Mouse (Mus musculus) cerebellum, postnatal 25 days (tissue): ENCODE results near the gene Pms1.
"Not testable (repeated sequence)": the region's sequence is repeated elsewhere in the genome, so short reads cannot be mapped to it uniquely, and the experiment has no call there.

Experiments used
- DNase-seq, 2 experiments: peaks; one replicate each; pipeline ENCODE4 v3.0.0; 2021; ENCODE audit warnings: mixed read lengths in 2 of 2

Gene Pms1

DNA sequence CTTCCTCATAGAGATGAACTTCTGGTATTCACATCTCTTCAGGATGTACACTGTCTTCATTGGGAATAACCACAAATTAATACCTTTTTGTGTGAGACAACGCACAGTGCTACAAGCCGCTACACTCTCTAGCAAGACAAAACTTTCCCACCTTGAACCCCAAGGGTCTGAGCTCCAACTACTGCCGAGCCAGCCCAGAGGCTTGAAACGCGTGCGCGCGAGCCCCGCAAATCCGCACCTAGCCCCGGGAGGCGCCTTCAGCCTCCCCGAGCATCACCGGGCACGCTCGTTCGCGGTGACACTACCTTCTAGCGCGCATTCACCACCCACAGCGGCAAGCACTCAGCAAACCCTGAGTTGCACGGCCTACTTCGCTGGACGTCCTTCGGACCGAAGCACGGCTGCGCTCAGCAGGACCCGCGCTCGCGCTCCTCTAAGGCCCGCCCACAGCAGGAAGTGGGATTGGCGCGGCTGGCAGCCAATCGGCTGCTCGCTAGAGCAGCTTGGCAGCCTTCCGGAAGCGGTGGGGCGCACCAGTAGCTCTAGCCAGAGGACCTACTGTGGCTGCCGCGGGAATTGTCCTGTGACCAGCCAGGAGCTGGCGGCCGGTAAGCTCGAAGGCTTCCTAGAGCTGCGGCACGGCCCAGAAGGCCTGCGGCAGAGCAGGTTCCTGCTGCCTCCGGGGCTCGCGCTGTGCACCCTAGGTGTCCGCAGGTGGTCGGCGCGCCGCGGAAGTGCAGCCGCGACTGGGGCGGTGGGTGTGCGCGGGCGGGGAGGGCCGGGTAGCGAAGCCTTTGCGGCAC lies at the start of gene Pms1, which contains the start of the genes Ormdl1 and Gm28778:
TSS of gene Pms1 (minus strand) at position 438 of the 803 bp plus-strand sequence.
TSS of gene Ormdl1 (plus strand) at position 515 of the 803 bp plus-strand sequence.
TSS of gene Gm28778 (plus strand) at position 531 of the 803 bp plus-strand sequence.
- DNase-seq, result peak; percentile 98 to 99

DNA sequence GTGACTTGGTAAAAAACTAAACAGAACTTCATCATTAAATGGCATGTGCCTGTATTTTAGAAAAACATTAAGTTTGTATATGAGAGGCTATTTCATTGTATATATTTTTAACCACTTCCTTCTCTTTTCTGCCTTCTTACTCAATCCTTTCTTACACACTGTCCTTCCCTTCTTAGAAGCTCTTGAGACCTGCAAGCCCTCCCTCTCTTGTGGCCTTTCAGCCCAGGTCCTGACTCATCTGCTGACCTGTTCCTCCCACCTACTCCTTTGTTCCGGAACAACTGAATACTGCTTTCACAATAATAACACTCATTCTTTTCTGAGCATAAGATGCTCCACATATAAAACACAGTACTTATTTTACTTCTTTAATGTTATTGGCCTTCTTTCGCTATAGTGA lies 44.3 kb upstream of the Pms1 start:
- no peak for DNase-seq

DNA sequence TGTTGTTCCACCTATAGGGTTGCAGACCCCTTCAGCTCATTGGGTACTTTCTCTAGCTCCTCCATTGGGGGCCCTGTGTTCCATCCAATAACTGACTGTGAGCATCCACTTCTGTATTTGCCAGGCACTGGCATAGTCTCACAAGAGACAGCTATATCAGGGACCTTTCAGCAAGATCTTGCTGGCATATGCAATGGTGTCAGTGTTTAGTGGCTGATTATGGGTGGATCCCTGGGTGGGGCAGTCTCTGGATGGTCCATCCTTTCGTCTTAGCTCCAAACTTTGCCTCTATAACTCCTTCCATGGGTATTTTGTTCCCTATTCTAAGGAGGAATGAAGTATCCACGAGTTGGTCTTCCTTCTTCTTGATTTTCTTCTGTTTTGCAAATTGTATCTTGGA lies 40.6 kb upstream of the Pms1 start:
- DNase-seq, result not testable (repeated sequence)

DNA sequence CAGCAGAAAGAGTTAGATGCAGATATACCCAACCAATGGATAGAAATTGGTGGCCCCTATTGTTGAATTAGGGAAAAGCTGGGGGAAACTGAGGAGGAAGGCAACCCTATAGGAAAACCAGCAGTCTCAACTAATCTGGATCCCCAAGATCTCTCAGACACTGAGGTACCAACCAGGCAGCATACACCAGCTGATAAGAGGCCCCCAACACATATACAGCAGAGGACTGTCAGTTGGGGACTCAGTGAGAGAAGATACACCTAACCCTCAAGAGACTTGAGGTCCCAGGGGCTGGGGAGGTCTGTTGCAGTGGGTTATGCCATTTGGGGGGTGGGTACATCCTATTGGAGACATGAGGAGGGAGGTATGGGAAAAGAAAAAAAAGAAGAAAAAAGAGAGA lies 38.6 kb upstream of the Pms1 start:
- DNase-seq, result no peak

DNA sequence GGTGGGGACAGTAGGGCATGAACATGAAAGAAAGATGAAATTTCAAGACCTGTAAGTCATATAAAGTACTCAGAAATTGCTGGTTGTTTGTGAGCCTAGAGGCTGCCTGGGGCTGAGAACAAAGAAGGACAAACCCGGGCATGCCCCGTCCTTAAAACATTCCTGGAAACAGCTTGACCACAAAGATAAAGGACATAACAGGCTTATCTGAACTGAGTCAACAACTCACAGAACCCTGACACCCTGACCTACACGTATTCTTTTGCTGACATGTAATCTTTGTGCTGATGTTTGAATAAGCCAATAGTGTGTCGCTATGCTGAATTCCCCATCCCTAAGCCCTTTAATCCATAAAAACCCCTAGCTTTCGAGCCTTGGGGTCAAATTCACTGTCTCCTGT lies 36.7 kb upstream of the Pms1 start:
- not testable (repeated sequence) for DNase-seq

DNA sequence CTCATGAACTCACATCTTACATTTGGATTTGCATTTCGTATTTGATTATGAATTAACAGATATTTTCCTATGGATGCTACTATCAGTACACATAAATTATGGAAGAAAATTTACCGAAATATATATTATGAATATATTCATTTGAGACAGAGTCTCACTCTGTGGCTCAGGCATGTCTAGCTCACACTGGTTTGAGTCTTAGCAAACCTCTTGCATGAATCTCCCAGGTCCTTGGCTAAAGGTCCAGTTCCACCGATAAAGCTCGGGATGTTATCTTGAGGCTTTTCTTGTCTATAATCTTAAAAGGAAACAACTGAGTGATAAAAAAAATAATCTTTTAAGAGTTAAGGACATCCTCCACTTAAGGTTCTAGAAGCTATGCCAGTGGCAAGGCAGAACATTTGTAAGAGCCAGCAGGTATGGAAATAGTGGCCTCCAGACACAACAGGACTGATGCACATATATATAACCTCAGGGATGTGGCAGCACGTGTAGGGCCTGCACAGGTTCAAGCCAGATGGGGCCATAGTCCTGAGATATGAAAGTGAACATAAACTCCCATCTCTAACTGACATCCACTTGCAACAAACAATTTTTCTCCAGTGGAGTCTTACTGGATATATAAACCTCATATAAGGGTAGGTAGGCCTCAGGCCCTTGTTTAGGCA lies 28.1 kb upstream of the Pms1 start:
- DNase-seq, result no peak

DNA sequence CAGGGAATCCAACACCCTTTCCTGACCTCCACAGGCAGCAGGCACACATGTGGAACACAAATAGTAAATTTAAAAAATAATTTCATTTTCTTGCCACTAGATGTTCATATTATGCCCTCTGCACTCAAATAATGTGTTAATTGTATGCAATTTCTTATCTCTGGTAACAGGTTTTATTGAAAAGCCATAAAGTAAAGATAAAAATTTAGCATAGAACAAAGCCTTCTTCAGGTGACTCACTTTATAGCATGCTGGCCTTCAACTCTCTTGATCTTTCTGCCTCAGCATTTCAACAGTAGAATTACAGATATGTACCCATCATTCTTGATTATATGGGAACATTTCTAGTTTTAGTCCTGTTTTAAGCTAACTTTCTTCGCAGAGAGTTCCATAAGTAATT lies 27.5 kb upstream of the Pms1 start:
- DNase-seq, result no peak

DNA sequence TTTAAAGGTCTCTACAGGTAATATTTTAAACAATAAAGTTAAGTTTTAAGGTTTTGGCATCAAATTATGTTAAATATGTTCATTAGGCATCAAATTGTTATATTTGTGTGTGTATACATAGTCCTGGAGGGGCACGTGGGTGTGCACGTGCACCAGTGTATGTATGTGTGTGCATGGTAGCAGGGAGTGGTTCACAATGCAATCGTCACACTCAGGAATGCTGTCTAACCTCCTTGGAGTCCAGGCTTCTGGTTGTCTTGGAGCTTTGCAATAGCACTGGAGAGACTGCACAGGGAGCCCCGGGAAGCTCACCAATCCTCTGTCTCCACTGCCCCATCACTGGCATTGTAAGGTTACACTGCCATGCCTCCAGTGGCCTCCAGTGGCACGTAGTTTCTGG lies 26.4 kb upstream of the Pms1 start:
- DNase-seq, result no peak

DNA sequence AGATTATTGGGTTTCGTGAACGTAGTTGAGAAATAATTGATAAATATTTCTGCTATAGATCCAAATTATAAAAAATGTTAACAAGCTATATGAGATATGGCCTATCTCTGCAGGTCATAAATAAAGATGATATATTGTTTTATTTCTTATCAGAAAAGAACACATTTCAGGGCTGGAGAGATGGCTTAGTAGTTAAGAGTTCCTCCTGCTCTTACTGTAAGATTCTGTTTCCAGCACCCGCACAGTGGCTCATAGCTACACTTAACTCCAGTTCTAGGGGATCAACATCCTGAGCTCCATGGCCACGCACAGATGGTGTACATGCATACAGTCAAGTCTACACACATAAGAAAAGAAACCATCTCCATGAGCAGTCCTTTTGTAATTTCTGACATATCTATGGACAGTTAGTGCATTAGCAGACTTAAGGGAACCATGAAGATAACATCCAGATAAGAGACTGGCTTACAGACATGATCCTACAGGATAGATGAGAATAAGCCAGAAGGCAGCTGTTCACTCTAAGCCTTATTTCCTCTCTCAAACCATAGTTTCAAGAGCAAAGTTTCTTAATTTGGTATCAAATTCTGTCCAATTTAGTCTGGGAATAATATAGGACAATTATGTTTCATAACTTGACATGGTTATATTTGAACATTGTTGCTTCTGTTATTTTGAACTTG lies 25.0 kb upstream of the Pms1 start:
- no peak for DNase-seq

DNA sequence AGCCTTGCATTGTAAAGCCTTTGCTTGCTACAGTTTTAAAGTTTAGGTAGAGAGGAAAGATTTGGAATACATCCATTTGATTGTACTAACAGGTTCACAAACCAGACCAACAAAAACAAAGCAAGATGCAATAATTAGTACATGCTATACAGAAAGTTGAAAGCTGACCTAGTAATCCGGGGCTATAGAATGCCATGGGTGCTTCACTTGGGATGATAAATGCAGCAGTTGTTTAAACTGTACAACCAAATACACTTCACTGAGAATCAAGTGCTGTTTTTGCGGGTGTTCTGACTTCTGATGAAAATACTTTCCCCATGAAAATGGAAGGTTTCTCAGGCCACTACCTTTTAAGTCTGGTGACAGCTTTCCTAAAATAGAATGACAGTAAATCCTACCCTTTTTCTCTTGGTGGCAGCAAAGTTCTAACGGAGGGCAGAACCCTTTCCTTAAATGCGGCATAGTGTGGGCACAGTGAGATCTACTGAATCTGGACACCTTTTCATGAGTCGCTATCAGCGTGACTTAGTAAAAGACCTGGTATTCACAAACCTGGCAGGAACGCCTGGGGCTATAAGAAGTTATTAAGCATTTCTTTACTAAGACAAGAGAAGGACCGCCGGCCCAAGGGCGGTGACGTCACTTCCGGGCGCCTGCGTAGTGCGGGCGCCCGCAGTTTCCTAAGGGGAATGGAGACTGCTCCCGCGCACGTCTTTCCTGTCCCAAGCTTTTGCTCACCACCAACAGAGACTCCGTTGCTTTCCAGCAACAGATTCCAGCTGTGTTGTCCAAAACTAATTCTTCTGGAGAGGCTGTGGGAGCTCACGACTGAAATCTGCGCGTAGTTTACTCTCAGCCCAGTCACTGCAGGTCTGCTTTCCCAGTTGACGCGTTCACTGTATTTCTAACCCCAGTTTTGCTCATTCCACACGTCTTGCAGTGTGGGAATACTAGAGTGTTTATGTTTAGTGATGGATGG lies 16.5 kb upstream of the Pms1 start, which contains the start of gene Osgepl1:
TSS of gene Osgepl1 (plus strand) at position 636 of the 979 bp plus-strand sequence.
- DNase-seq, result peak; percentile 91 to 94

DNA sequence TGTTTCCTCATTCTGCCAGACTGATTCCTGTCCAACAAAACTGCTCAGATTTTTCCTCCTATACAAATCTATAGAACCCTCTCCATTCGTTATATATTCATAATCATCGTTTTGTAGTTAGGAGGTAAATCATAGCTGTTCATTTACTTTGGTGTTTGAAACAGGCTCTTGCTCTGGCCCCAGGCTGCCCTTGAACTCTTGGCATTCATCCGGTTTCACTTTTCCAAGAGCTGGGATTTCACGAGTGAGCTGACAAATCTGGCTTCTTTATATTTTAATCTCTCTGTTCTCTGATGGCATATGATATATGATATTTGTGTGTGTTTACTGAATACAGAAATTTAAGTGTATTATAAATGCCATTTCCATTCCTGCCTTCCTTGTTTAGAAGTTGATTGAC lies 3.7 kb upstream of the Pms1 start:
- DNase-seq, result no peak

DNA sequence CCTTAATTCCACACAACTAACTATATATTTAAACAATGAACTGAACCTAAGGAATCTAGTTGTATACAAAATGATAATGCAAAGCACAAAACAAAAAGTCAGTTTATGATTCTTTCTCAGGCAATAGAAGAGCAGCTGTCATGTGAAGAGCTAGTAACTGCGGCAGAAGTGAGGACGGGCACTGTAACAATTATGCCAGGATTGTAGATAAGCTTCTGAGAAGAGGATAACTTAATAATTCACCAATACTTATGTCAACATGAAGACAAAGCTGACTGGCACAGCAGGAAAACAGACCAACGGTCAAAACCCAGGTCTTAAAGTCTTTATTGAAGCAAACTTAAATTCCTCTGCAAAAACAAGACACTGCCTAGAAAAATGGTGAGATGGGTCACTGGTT lies 5.6 kb downstream of the Pms1 start:
- no peak for DNase-seq

DNA sequence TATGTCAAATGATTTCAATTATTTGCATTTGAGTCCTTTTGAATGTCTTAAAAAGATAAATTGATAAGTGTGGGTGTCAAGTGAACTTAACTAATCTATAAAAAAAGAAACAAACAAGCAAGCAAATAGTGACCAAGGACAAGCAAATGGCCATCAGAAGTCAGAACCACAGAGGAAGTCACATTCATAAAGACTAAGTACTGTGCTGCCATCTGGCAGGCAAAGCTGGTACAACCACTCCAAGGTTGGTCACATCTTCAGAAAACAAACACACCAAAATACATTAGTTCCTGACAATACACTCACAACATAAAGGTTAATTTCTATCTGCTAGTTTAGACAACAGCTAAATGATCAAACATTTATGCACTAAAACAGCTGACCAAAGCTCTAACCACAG lies 24.2 kb downstream of the Pms1 start:
- peak; percentile 63 to 81 for DNase-seq

DNA sequence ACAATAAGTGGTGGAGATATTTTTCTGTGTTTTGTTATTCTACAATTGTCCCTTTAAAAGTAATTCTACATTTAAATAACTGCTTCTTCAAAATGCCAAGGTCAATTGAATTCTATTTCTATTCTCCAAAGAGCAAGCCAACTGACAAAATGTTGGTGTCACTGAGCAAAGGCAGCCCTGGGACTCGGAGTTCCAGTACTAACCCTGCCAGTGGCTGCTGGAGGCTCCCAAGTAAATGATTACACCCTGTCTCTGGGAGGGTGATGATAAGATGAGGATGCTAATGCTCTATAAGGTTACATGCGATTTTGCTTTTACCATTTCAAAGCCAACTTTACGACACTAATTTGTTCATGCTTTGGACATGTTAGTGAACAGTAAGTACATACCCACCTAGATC lies 26.9 kb downstream of the Pms1 start:
- DNase-seq, result no peak

DNA sequence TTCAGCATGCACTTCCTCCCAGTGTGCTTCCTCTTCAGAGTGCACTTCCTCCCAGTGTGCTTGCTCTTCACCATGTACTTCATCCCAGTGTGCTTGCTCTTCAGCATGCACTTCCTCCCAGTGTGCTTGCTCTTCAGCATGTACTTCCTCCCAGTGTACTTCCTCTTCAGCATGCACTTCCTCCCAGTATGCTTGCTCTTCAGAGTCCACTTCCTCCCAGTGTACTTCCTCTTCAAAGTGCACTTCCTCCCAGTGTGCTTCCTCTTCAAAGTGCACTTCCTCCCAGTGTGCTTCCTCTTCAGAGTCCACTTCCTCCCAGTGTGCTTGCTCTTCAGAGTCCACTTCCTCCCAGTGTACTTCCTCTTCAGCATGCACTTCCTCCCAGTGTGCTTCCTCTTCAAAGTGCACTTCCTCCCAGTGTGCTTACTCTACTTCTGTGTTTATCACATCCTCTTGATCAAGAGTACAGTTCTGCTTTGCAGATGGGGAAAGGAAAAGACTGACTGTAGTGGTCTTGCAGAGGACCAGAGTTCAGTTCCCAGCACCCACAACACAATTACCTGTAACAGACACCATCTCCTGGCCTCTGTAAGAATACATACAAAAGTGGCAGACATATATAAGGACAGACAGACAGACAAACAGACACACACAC lies 31.7 kb downstream of the Pms1 start:
- DNase-seq, result not testable (repeated sequence)

DNA sequence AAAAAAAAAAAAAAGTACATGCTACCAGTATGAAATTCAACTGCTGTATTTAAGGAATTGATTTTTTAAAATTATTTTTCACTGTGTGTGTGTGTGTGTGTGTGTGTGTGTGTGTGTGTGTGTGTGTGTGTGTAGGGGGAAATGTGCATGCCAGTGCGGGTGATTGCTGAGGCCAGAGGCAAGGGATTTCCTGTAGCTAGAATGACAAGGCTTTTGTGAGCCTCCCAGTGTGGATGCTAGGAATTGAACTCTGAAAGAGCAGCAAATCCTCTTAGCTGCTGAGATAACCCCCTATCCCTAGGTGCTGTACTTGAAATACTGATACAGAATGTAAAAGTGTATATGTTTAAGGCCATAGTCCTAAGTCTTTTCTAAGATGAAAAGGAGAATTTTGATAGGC lies 70.8 kb downstream of the Pms1 start:
- peak; percentile 42 to 48 for DNase-seq

DNA sequence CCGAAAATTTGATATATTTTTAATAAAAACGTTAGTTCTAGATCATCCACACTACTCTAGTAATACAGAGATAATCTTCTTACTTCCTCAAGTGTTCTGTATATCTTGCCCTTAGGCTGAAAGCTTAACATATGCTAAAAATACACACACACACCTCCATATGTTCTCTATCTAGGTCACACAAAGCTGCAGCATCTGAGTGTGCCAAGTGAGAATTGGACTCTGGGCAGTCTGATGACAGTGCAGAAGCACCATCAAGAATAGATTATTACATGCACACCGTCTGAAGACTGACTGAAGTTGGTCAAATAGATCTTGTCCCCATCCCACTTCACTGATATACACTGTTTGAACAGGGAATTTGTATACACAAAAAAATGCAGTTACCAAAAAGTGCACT lies 71.2 kb downstream of the Pms1 start:
- DNase-seq, result peak; percentile 54 to 74

DNA sequence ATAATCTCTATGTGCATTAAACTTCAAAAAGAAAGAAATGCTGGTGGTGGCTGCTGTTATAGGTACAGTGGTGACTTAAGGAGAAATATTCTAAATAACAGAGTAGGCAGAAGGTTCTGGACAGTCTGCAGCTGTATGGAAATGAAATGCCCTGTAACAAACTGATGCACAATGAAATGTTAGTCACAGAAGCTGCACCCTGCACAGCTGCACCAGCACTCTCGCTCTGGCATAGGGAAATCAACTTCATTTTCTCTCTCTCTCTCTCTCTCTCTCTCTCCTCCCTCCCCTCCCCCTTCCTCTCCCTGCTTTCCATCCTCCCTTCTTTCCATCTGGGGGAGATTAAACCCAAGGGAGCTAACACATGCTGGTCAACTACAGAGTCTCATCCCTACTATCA lies 72.0 kb downstream of the Pms1 start:
- DNase-seq, result no peak

DNA sequence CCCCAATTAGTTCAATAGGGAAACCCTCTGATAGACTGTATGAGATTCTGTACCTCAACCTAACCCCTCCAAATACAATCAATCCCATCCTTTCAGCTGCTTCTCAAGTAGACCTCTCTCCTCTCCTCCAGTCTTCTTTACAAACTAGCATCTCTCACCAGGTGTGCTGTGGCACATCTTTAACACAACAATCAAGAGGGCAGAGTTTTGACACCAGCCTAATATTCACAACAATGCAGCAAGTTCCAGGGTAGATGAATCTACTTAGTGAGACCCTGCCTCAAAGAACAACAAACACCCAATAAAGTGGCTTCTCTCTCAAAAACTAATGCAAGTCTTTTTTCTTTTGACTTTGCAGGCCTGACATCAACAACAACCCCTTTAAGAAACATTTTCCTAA lies 86.7 kb downstream of the Pms1 start:
- DNase-seq, result no peak

DNA sequence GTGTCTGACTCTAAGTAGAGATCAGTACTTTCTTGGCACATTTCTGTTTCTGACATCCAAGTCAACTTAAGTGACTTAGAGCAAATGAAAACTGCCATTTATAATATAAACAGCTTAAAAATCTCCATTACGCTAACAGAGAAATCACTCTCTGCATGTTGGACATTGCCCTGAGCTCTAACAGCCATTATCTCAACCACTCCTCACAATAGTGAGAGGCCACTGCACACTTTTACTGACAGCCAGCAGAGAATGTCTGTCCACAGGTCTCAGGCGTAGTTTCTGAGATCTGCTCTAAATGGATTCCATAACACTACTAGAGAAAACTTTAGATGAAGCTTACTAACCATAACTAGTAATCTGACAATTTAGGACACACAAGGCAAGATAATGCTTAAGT lies 92.9 kb downstream of the Pms1 start:
- DNase-seq, result no peak

DNA sequence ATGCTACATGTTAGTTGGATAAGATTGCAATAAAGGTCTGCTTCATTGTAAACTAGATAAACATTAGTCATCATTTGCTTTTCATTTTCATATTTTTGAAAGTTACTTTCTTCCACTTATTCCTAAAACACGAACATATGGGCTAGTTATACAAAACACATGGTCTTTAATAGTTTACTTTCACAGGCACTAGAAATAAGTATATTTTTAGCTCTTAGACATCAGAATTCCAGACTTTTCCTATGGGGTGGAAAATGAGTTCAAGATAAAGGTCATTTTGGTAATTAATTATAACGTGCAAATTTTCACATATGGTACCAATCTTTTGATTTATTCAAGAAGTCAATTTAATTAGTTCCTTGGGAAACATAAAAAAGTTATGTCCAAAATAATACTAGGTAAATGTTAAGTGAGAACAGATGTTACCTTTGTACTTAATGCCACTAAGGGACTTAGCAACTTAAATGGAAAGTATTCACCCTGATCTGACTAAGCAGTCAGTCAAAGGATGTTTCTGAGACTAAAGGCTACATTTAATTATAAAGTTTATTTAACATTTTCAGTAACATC lies 95.1 kb downstream of the Pms1 start:
- no peak for DNase-seq
